Mouse (Mus musculus): ENCODE data around the gene Cd5l.

The Cd5l gene

DNA sequence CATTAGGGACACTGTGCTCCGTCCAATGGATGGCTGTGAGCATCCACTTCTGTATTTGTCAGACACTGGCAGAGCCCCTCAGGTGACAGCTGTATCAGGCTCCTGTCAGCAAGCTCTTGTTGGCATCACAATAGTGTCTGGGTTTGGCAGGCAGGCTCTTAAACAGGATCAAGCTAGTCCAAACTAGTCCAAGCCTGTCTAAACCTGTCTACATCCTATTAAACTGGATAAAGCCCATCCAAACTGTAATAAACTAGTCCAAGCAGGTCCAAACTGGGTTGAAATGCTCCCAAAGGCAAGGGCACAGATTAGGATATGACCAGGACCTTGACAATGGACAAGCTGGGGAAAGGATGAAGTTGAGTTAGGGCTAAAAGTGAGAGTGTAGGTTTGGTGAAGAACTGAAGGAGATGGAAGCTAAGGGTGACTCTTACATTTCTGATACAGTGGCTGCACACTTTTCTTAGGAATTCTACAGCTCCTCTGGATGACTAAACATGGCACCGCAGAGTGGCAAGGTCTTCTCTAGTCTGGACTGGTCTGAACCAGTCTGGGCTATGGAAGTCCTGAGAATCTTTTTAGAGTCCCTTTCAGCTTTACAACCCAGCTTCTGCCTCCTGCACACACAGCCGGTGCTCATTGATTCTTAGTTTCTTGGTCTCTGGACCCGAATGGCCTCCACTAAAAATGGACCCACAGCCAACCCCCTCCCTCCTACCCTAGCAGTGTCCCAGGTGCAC is 51.7 kb downstream of the Cd5l start:
- DNase-seq: no peak

DNA sequence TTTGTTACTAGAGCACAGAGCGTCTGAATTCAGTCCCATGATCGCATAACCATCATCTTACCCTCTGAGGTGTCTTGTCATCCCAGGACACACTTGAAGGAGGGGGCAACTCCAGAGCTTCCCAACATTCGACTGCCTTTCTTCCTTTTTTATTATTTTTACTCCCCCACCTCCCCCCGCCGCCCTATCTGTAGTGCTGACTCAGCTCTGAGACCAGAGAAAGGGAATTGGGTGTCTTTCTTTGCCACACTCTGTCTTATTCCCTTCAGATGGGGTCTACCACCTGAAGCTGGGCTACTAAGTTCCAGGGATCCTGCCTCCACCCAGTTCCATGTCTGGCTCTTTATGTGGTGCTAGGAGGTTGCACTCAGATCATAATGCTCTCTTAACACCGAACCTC is 52.9 kb downstream of the Cd5l start:
- DNase-seq: no peak

DNA sequence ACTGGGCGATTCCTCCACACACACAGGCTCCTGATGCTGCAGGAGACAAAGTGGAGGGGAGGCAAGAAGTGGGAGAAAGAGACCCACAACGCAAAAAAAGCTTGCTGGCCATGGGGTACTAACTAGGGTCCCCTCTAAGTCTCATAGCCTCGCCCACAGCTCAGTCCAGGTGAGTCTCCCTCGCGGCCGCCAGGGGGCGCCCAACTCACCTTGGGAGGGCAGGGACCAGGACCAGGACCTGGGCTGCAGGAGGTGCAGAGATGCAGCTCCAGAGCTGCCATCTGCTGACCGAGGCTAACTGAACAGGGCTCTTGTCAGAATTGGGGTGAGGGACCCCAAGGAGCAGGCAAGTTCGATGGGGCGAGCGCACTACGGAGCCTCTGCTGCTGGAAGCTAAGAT is 53.5 kb downstream of the Cd5l start:
- DNase-seq: peak; percentile 49 to 54

DNA sequence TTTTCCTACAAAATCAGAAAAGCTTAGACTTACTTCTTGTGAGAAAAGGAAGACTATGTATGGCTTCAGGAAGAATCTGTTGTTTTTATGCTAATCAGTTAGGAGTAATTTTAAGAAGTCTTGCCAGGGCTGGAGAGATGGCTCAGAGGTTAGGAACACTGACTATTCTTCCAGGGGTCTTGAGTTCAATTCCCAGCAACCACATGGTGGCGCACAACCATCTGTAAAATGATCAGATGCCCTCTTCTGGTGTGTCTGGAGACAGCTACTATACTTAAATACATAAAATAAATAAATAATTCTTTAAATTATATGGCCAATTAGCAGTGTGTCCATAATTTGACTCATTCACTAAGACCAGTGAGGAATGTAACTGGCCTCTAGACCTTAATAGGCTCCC is 63.0 kb downstream of the Cd5l start:
- DNase-seq: no peak
